Mouse (Mus musculus): ENCODE measurements at regions not wholly inside any gene's neighbourhood (a gene's known extent, or its start where the extent isn't known, plus 50 kb on each side); places are given as distances from the start of the nearest gene placed in this dataset.
A peak's percentile ranks its signal among the peaks of the same experiment; 100 is the strongest.

- no peaks in the 10 kb centered on the region for H3K36me3 ChIP-seq (replicated peaks)
- WGBS = 94% methylated on average over 2 of the region's 2 CpGs
- no peaks in the 10 kb centered on the region for H3K27me3 ChIP-seq (ENCODE audit: poor library complexity, severe bottlenecking)
- no peak overlapping the region for H3K4me3 ChIP-seq
- no peak for DNase-seq (ENCODE audit: extremely low spot score, low spot score)
- H3K27ac ChIP-seq = no peak overlapping the region
- H3K4me1 ChIP-seq = no peaks in the 10 kb centered on the region
- H3K9me3 ChIP-seq = no peaks in the 10 kb centered on the region
Observed at GRCm38 (mm10) chr2:137262911-137263310, 146.5 kb upstream of the Jag1 start.

DNA sequence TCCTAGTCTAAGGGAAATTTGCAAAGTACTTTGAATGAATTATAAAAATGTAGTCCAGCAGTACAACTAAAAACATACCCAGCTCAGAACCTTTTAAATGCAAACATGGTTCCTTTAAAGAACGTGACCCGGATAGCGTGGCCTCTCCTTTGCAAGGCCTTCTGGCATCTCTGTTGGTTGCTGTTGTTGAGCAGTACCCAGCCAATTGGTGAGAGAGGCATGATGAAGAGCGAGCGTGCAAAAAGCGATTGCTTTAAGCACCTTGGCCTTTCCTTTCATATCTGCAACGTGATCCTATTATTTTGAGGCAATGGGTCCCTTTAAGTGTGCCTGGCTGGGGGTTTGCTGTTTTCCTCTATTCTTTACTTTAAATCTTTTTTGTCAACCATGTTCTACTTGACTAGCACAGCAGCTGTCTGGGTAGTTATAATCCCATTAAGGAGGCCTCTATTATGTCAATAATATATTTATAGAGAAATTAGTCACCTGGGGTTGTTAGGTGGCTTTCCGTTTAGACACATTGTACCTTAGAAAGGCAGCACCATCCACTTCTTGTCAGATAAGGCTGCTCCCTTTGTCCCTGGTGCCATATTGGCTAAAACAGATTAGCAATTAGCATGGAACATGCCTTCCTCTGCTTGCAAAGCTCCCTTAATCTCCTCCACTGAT is 141.5 kb upstream of the Jag1 start:
- Histone ChIP-seq H3K27me3 (ENCODE audit: poor library complexity, severe bottlenecking) (no peaks in the 10 kb centered on the region), H3K36me3 (replicated peaks) (no peaks in the 10 kb centered on the region), H3K4me3 (no peak overlapping the region), H3K27ac (no peak overlapping the region), H3K9me3 (no peaks in the 10 kb centered on the region), H3K4me1 (no peaks in the 10 kb centered on the region)
- no peak for DNase-seq (ENCODE audit: extremely low spot score, low spot score)
- 87% methylated on average over 8 of the region's 8 CpGs for WGBS

GRCm38 (mm10) chr2:137247931-137248330 is 131.5 kb upstream of the Jag1 start:
- DNase-seq (ENCODE audit: extremely low spot score, low spot score) = no peak
- Histone ChIP-seq H3K9me3 (no peaks in the 10 kb centered on the region), H3K36me3 (replicated peaks) (no peaks in the 10 kb centered on the region), H3K4me1 (peaks cover 42% of the 10 kb centered on the region), H3K27ac (no peak overlapping the region), H3K4me3 (no peak overlapping the region), H3K27me3 (ENCODE audit: poor library complexity, severe bottlenecking) (0 out of 2 replicates have a peak, but pooled peaks cover 5% of the 10 kb centered on the region)
- 45% methylated on average over 7 of the region's 7 CpGs for WGBS

GRCm38 (mm10) chr2:137244370-137244769 is 127.9 kb upstream of the Jag1 start:
- WGBS = 66% methylated on average over 6 of the region's 6 CpGs
- DNase-seq (ENCODE audit: extremely low spot score, low spot score) = no peak
- Histone ChIP-seq H3K9me3 (no peaks in the 10 kb centered on the region), H3K4me3 (no peak overlapping the region), H3K27ac (peak overlapping the region; percentile 63), H3K4me1 (peaks cover 47% of the 10 kb centered on the region), H3K36me3 (replicated peaks) (no peaks in the 10 kb centered on the region), H3K27me3 (ENCODE audit: poor library complexity, severe bottlenecking) (0 out of 2 replicates have a peak, but pooled peaks cover 5% of the 10 kb centered on the region)

GRCm38 (mm10) chr2:137243914-137244313 is 127.5 kb upstream of the Jag1 start:
- Histone ChIP-seq H3K27me3 (ENCODE audit: poor library complexity, severe bottlenecking) (0 out of 2 replicates have a peak, but pooled peaks cover 5% of the 10 kb centered on the region), H3K4me3 (no peak overlapping the region), H3K9me3 (no peaks in the 10 kb centered on the region), H3K27ac (peak overlapping the region; percentile 63; the same call in 1 of the 2 replicates), H3K36me3 (replicated peaks) (no peaks in the 10 kb centered on the region), H3K4me1 (peaks cover 47% of the 10 kb centered on the region)
- DNase-seq (ENCODE audit: extremely low spot score, low spot score) = peak; percentile 59
- 4% methylated on average over 5 of the region's 5 CpGs for WGBS

- WGBS = 59% methylated on average over 3 of the region's 3 CpGs
- DNase-seq (ENCODE audit: extremely low spot score, low spot score) = no peak
- H3K4me1 ChIP-seq = peaks cover 12% of the 10 kb centered on the region
- H3K9me3 ChIP-seq = no peaks in the 10 kb centered on the region
- H3K27ac ChIP-seq = no peak overlapping the region
- no peaks in the 10 kb centered on the region for H3K27me3 ChIP-seq (ENCODE audit: poor library complexity, severe bottlenecking)
- H3K36me3 ChIP-seq (replicated peaks) = no peaks in the 10 kb centered on the region
- H3K4me3 ChIP-seq = no peak overlapping the region
Observed at GRCm38 (mm10) chr2:137236961-137237360, 120.5 kb upstream of the Jag1 start.

DNA sequence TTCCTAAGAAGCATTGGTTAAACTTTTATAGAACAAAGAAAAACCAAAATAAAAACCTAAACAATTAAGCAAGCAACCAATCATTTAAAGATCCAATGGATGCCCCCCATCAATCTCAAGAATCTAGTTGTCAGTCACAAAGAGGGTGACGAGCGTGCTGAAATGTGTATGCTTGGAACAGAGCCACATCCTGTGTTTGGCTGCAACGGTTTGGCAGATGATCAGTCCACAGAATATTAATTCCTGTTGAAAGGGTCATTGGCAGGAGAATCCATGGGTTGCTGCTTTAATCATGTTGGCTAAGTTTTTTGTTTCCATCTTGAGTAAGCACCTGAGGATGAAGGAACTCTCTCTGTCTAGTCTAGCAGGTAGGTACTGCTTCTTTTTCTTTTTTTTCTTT is 117.5 kb upstream of the Jag1 start:
- no peaks in the 10 kb centered on the region for H3K36me3 ChIP-seq (replicated peaks)

GRCm38 (mm10) chr2:137231161-137231560 is 114.7 kb upstream of the Jag1 start:
- H3K27ac ChIP-seq = no peak overlapping the region
- no peaks in the 10 kb centered on the region for H3K36me3 ChIP-seq (replicated peaks)
- H3K27me3 ChIP-seq (ENCODE audit: poor library complexity, severe bottlenecking) = peaks cover 4% of the 10 kb centered on the region; the same call in 1 of the 2 replicates
- H3K9me3 ChIP-seq = no peaks in the 10 kb centered on the region
- no peak overlapping the region for H3K4me3 ChIP-seq
- H3K4me1 ChIP-seq = peaks cover 15% of the 10 kb centered on the region
- DNase-seq (ENCODE audit: extremely low spot score, low spot score) = no peak

More for the DNA sequence above, 117.5 kb upstream of the Jag1 start:
- H3K4me3 ChIP-seq = no peak overlapping the region
- peaks cover 28% of the 10 kb centered on the region for H3K4me1 ChIP-seq
- no peak overlapping the region for H3K27ac ChIP-seq
- H3K27me3 ChIP-seq (ENCODE audit: poor library complexity, severe bottlenecking) = peaks cover 4% of the 10 kb centered on the region; the same call in 1 of the 2 replicates
- WGBS = 92% methylated on average over 3 of the region's 3 CpGs
- DNase-seq (ENCODE audit: extremely low spot score, low spot score) = no peak
- no peaks in the 10 kb centered on the region for H3K9me3 ChIP-seq

- peaks cover 4% of the 10 kb centered on the region; the same call in 1 of the 2 replicates for H3K27me3 ChIP-seq (ENCODE audit: poor library complexity, severe bottlenecking)
- H3K4me3 ChIP-seq = no peak overlapping the region
- H3K27ac ChIP-seq = peak overlapping the region; percentile 65
- H3K36me3 ChIP-seq (replicated peaks) = no peaks in the 10 kb centered on the region
- DNase-seq (ENCODE audit: extremely low spot score, low spot score) = no peak
- H3K9me3 ChIP-seq = no peaks in the 10 kb centered on the region
- peaks cover 15% of the 10 kb centered on the region for H3K4me1 ChIP-seq
- WGBS = 36% methylated on average over 1 of the region's 1 CpGs
Observed at GRCm38 (mm10) chr2:137229422-137230069, 113.1 kb upstream of the Jag1 start.

GRCm38 (mm10) chr2:137227495-137227894 is 111.1 kb upstream of the Jag1 start:
- Histone ChIP-seq H3K9me3 (no peaks in the 10 kb centered on the region), H3K36me3 (replicated peaks) (no peaks in the 10 kb centered on the region), H3K27me3 (ENCODE audit: poor library complexity, severe bottlenecking) (peaks cover 4% of the 10 kb centered on the region; the same call in 1 of the 2 replicates), H3K4me3 (no peak overlapping the region), H3K27ac (no peak overlapping the region), H3K4me1 (peaks cover 15% of the 10 kb centered on the region)
- no peak for DNase-seq (ENCODE audit: extremely low spot score, low spot score)
- WGBS = 83% methylated on average over 4 of the region's 4 CpGs

DNA sequence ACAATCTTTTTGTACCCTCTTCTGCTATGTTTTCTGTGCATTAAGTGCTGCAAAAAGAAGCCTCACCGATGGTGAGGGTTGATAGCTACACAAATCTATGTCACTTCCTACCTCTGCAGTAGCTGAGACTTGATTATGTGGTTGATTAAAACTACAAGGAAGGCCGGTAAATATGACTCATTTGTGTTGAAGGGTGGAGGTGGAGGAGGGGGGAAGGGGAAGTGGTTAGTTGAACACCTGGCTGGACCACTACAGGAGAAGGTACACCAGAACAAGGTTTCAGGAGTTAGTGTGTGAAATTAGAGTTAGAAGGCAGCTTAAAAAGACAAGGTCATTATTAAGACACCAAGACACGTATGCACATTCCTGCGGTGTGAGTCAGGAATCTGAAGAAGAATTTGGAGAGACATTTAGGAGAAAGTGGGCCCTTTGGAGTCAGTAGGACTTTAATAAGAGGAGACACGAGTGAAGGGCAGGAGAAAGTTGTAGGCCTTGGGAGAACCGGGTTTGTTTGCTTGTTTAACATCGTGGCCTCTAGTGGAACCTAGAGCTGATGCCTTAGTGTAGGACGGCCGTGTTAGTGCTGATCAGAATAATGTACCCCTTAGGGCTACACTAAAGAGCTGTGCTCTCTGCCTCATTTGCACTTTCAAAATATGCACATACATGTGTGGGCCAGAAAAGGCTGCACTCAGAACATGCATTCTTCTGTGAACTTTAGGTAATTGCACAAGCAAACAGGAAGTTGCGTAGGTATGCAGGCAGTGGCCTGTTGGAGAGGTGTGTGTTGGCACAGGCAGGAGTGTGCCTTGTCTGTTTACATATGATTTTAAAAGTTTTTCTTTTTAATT is 108.5 kb upstream of the Jag1 start:
- Histone ChIP-seq H3K4me1 (peaks cover 9% of the 10 kb centered on the region), H3K27ac (no peak overlapping the region), H3K36me3 (replicated peaks) (no peaks in the 10 kb centered on the region), H3K27me3 (ENCODE audit: poor library complexity, severe bottlenecking) (no peaks in the 10 kb centered on the region), H3K9me3 (no peaks in the 10 kb centered on the region), H3K4me3 (no peak overlapping the region)
- WGBS = 91% methylated on average over 10 of the region's 10 CpGs
- no peak for DNase-seq (ENCODE audit: extremely low spot score, low spot score)

GRCm38 (mm10) chr2:137215697-137216096 is 99.3 kb upstream of the Jag1 start:
- no peak overlapping the region for H3K27ac ChIP-seq
- peaks cover 22% of the 10 kb centered on the region for H3K27me3 ChIP-seq (ENCODE audit: poor library complexity, severe bottlenecking)
- 73% methylated on average over 7 of the region's 7 CpGs for WGBS
- H3K4me1 ChIP-seq = peaks cover 13% of the 10 kb centered on the region
- DNase-seq (ENCODE audit: extremely low spot score, low spot score) = no peak
- no peak overlapping the region for H3K4me3 ChIP-seq
- H3K36me3 ChIP-seq (replicated peaks) = no peaks in the 10 kb centered on the region
- H3K9me3 ChIP-seq = no peaks in the 10 kb centered on the region

- H3K4me1 ChIP-seq = peaks cover 16% of the 10 kb centered on the region
- WGBS = 89% methylated on average over 2 of the region's 2 CpGs
Observed at GRCm38 (mm10) chr2:137207846-137208245, 91.4 kb upstream of the Jag1 start.

More at GRCm38 (mm10) chr2:137207846-137208245, 91.4 kb upstream of the Jag1 start:
- no peak for DNase-seq (ENCODE audit: extremely low spot score, low spot score)
- Histone ChIP-seq H3K4me3 (no peak overlapping the region), H3K27me3 (ENCODE audit: poor library complexity, severe bottlenecking) (peaks cover 6% of the 10 kb centered on the region), H3K36me3 (replicated peaks) (no peaks in the 10 kb centered on the region), H3K9me3 (no peaks in the 10 kb centered on the region), H3K27ac (no peak overlapping the region)
